Mouse (Mus musculus): ENCODE results near the gene Prl3b1.

DNA sequence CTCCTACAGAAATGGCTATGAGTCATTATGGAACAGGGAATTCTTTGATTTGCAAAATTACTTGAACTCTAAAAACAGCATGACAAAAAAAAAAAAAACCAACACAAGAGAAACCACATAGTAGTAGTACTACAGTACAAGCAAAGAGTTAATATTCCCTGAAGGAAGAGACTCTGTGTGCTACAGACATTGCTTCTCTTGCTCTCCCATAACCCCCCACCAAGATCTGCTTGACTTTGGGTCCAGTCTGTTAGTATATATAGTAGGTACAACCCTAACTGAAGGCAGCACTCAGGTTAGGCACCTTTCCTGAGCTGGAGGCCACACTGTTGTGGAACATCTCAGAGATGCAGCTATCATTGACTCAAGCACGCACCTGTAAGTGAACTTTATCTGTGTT, 45.3 kb upstream of the Prl3b1 start, which contains the start of gene Prl3c1:
- TF ChIP-seq CTCF (IDR thresholded peaks at IDR 0.05; ENCODE audit: insufficient read depth, low read length) (no peak), POLR2A (IDR thresholded peaks at IDR 0.05; ENCODE audit: borderline replicate concordance, extremely low read depth, low read depth, low read length) (no peak)

Data from lung, adult 2 months (tissue).